Mouse (Mus musculus): ENCODE data around the gene Apba3. TPM values are rescaled to one million over a fixed set of nuclear protein-coding genes. Genes with fewer than 3 reads are reported as not detected.

Apba3 gene
- polyA plus RNA-seq, 1 experiment from 2014 or later = 83.1 TPM

DNA sequence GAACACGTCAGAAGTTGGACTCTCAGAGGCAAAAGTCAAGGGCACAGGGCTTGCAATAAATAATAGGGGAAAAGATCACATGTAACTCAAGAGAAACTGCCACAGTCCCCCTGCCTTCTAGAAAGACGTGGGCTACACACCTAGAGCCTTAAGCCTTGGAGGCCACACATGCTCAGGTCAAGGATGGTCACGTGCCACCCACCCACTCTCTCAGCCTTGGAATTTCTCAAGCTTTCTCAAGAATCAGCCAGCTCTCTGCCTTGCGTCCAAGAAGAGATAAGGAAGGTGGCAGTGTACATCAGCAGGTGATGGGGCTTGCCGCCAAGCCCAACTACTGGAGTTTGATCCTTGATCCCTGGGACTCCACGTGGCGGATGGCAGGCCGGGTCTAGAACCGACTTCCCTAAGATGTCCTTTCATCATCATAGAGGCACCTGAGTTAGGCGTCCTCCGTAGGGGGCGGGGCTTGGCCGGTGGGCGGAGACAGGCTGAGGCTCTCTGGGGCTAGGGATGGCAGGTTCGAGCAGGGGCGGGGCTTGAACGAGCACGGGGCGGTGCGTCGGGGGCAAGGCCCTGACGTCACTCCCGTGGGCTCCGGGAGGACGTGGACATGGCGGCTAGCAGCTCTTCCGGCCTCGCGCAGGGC is 34.1 kb upstream of the Apba3 start, which contains the start of gene Zfr2:
Gene Zfr2 (plus strand): TSS at position 576 of the 646 bp plus-strand sequence.
- H3K27ac ChIP-seq (ENCODE audit: low read length) = peak within 1 kb of the TSS; percentile 77
- WGBS = 7% methylated on average over 29 of the region's 29 CpGs
- peaks cover 15% of the 10 kb centered on the region for H3K27me3 ChIP-seq (replicated peaks; ENCODE audit: control insufficient read depth, insufficient read depth, low read length)
- peaks cover 24% of the 10 kb centered on the region for H3K4me1 ChIP-seq (ENCODE audit: control insufficient read depth, insufficient read depth, low read length)
- H3K36me3 ChIP-seq (ENCODE audit: control insufficient read depth, insufficient read depth, low read length) = no peaks in the 10 kb centered on the region
- H3K9ac ChIP-seq (ENCODE audit: low read depth, low read length) = peak within 1 kb of the TSS; percentile 86
- peak within 1 kb of the TSS; percentile 78 for H3K4me3 ChIP-seq (ENCODE audit: low read length)
- peak; percentile 90 for ATAC-seq
- H3K4me2 ChIP-seq (ENCODE audit: low read depth, low read length) = peak within 1 kb of the TSS; percentile 79
- no peaks in the 10 kb centered on the region for H3K9me3 ChIP-seq (ENCODE audit: control insufficient read depth, low read length)

GRCm38 (mm10) chr10:81233226-81233585 is 33.6 kb upstream of the Apba3 start:
- Histone ChIP-seq H3K27ac (ENCODE audit: low read length) (peak overlapping the region; percentile 77), H3K9ac (ENCODE audit: low read depth, low read length) (peak overlapping the region; percentile 86), H3K27me3 (replicated peaks; ENCODE audit: control insufficient read depth, insufficient read depth, low read length) (peaks cover 15% of the 10 kb centered on the region), H3K4me1 (ENCODE audit: control insufficient read depth, insufficient read depth, low read length) (peaks cover 24% of the 10 kb centered on the region), H3K4me2 (ENCODE audit: low read depth, low read length) (peak overlapping the region; percentile 79), H3K4me3 (ENCODE audit: low read length) (peak overlapping the region; percentile 78), H3K9me3 (ENCODE audit: control insufficient read depth, low read length) (no peaks in the 10 kb centered on the region), H3K36me3 (ENCODE audit: control insufficient read depth, insufficient read depth, low read length) (no peaks in the 10 kb centered on the region)
- ATAC-seq = peak; percentile 72; the same call in 1 of the 2 replicates
- WGBS = under 1% methylated on average over 28 of the region's 28 CpGs

- peak overlapping the region; percentile 77 for H3K27ac ChIP-seq (ENCODE audit: low read length)
- peak overlapping the region; percentile 79; the same call in 1 of the 2 replicates for H3K4me2 ChIP-seq (ENCODE audit: low read depth, low read length)
- H3K9ac ChIP-seq (ENCODE audit: low read depth, low read length) = peak overlapping the region; percentile 86
- H3K27me3 ChIP-seq (replicated peaks; ENCODE audit: control insufficient read depth, insufficient read depth, low read length) = peaks cover 20% of the 10 kb centered on the region
- no peaks in the 10 kb centered on the region for H3K9me3 ChIP-seq (ENCODE audit: control insufficient read depth, low read length)
- ATAC-seq = no peak
- 77% methylated on average over 6 of the region's 6 CpGs for WGBS
- H3K4me1 ChIP-seq (ENCODE audit: control insufficient read depth, insufficient read depth, low read length) = peaks cover 24% of the 10 kb centered on the region
- H3K4me3 ChIP-seq (ENCODE audit: low read length) = peak overlapping the region; percentile 78; the same call in 1 of the 2 replicates
- H3K36me3 ChIP-seq (ENCODE audit: control insufficient read depth, insufficient read depth, low read length) = no peaks in the 10 kb centered on the region
Observed at GRCm38 (mm10) chr10:81234206-81234605, 32.6 kb upstream of the Apba3 start.

- H3K4me3 ChIP-seq (ENCODE audit: low read length) = no peak overlapping the region
- WGBS = 86% methylated on average over 12 of the region's 12 CpGs
- no peak for ATAC-seq
Observed at GRCm38 (mm10) chr10:81236471-81237268, 30.1 kb upstream of the Apba3 start.

GRCm38 (mm10) chr10:81238618-81239017 is 28.1 kb upstream of the Apba3 start:
- 84% methylated on average over 2 of the region's 2 CpGs for WGBS
- Histone ChIP-seq H3K4me3 (ENCODE audit: low read length) (no peak overlapping the region), H3K27ac (ENCODE audit: low read length) (no peak overlapping the region), H3K4me1 (ENCODE audit: control insufficient read depth, insufficient read depth, low read length) (peaks cover 7% of the 10 kb centered on the region; the same call in 1 of the 2 replicates), H3K4me2 (ENCODE audit: low read depth, low read length) (no peak overlapping the region), H3K9ac (ENCODE audit: low read depth, low read length) (no peak overlapping the region), H3K27me3 (replicated peaks; ENCODE audit: control insufficient read depth, insufficient read depth, low read length) (peaks cover 19% of the 10 kb centered on the region), H3K9me3 (ENCODE audit: control insufficient read depth, low read length) (no peaks in the 10 kb centered on the region), H3K36me3 (ENCODE audit: control insufficient read depth, insufficient read depth, low read length) (no peaks in the 10 kb centered on the region)
- ATAC-seq = no peak

More at GRCm38 (mm10) chr10:81236471-81237268, 30.1 kb upstream of the Apba3 start:
- no peak overlapping the region for H3K27ac ChIP-seq (ENCODE audit: low read length)
- peaks cover 18% of the 10 kb centered on the region for H3K27me3 ChIP-seq (replicated peaks; ENCODE audit: control insufficient read depth, insufficient read depth, low read length)
- no peak overlapping the region for H3K9ac ChIP-seq (ENCODE audit: low read depth, low read length)
- no peak overlapping the region for H3K4me2 ChIP-seq (ENCODE audit: low read depth, low read length)
- no peaks in the 10 kb centered on the region for H3K9me3 ChIP-seq (ENCODE audit: control insufficient read depth, low read length)
- H3K4me1 ChIP-seq (ENCODE audit: control insufficient read depth, insufficient read depth, low read length) = peaks cover 17% of the 10 kb centered on the region
- no peaks in the 10 kb centered on the region for H3K36me3 ChIP-seq (ENCODE audit: control insufficient read depth, insufficient read depth, low read length)

DNA sequence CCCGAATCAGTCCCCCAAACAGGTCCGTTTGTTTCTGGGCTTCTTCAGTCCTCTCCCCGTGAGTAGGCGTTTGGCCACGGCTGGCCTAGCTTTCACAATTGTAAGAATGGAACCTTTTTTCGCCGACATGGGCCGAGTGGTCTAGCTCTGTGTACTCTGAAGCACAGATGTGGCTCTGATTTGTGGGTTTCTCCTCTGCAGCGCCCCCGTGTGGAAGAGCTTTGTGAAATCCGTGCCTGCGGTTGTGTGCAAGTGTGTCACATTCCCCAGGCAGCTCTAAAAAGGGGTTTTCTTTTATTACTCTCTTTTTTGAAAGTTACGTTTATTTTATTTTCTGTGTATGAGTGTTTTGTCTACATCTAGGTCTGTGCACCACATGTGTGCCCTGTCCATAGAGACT is 25.9 kb upstream of the Apba3 start:
- H3K27me3 ChIP-seq (replicated peaks; ENCODE audit: control insufficient read depth, insufficient read depth, low read length) = peaks cover 19% of the 10 kb centered on the region
- no peaks in the 10 kb centered on the region for H3K36me3 ChIP-seq (ENCODE audit: control insufficient read depth, insufficient read depth, low read length)
- H3K27ac ChIP-seq (ENCODE audit: low read length) = no peak overlapping the region
- H3K4me3 ChIP-seq (ENCODE audit: low read length) = no peak overlapping the region
- ATAC-seq = no peak
- 28% methylated on average over 13 of the region's 13 CpGs for WGBS
- H3K9me3 ChIP-seq (ENCODE audit: control insufficient read depth, low read length) = no peaks in the 10 kb centered on the region
- H3K4me1 ChIP-seq (ENCODE audit: control insufficient read depth, insufficient read depth, low read length) = no peaks in the 10 kb centered on the region
- H3K4me2 ChIP-seq (ENCODE audit: low read depth, low read length) = no peak overlapping the region
- no peak overlapping the region for H3K9ac ChIP-seq (ENCODE audit: low read depth, low read length)

DNA sequence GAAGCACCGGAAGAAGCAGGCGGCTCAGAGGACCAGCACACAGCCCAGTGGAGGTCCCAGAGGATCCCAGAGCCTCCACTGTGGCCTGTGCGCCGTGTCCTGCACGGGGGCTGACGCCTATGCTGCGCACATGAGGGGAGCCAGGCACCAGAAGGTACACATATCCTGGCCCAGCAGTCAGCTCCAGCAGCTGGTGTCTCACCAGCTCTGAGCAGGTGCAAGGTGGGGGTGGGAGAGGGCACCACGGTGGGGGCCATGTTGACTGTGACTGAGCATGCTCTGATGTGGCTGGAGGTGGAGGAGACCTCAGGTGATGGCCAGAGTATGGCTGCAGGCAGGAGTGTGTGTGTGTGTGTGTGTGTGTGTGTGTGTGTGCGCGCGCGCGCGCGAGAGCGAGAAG is 24.7 kb upstream of the Apba3 start:
- no peak for ATAC-seq
- Histone ChIP-seq H3K4me1 (ENCODE audit: control insufficient read depth, insufficient read depth, low read length) (no peaks in the 10 kb centered on the region), H3K4me2 (ENCODE audit: low read depth, low read length) (no peak overlapping the region), H3K27ac (ENCODE audit: low read length) (no peak overlapping the region), H3K9ac (ENCODE audit: low read depth, low read length) (no peak overlapping the region), H3K36me3 (ENCODE audit: control insufficient read depth, insufficient read depth, low read length) (no peaks in the 10 kb centered on the region), H3K4me3 (ENCODE audit: low read length) (no peak overlapping the region), H3K27me3 (replicated peaks; ENCODE audit: control insufficient read depth, insufficient read depth, low read length) (peaks cover 19% of the 10 kb centered on the region), H3K9me3 (ENCODE audit: control insufficient read depth, low read length) (no peaks in the 10 kb centered on the region)
- WGBS = 90% methylated on average over 16 of the region's 16 CpGs

DNA sequence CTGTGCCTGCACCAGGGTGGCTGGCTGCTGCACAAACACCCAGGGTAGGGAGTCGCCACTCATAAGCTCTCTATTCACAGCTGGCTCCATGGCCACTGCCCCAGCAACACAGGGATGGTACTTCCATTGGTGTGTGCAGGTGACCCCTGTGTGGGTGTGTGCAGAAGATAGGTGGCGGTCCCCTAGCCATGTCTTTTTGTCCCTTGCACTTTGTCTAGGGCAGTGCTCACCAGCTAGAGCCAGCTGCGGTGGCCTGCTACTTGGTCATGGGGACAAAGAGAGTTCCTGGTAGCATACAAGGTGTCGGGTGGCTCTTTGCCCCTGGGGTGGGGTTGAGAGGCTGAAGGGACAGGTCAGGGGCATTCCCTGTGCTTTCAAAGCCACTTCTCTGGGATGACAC is 22.6 kb upstream of the Apba3 start:
- Histone ChIP-seq H3K4me1 (ENCODE audit: control insufficient read depth, insufficient read depth, low read length) (no peaks in the 10 kb centered on the region), H3K27me3 (replicated peaks; ENCODE audit: control insufficient read depth, insufficient read depth, low read length) (peaks cover 14% of the 10 kb centered on the region), H3K4me3 (ENCODE audit: low read length) (no peak overlapping the region), H3K27ac (ENCODE audit: low read length) (no peak overlapping the region), H3K9me3 (ENCODE audit: control insufficient read depth, low read length) (no peaks in the 10 kb centered on the region), H3K4me2 (ENCODE audit: low read depth, low read length) (no peak overlapping the region), H3K9ac (ENCODE audit: low read depth, low read length) (no peak overlapping the region), H3K36me3 (ENCODE audit: control insufficient read depth, insufficient read depth, low read length) (no peaks in the 10 kb centered on the region)
- WGBS = 69% methylated on average over 4 of the region's 4 CpGs
- no peak; the same call in 1 of the 2 replicates for ATAC-seq

DNA sequence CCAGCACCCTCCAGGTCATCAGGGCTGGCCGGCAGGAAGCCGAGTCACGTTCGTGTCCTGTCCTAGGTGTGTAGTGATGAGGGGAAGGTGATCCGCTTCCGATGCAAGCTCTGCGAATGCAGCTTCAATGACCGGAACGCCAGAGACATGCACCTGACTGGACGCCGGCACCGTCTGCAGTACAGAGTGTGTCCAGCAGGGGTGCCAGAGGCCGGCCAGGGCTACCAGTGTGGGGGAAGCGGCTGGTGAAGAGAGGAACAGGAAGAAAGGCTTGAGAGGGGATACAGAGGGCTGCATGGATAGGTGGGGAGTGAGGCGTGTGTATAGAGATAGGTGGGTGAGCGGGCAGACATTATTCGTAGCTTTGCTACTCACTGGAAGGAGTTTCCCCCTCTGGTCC is 22.2 kb upstream of the Apba3 start:
- H3K27me3 ChIP-seq (replicated peaks; ENCODE audit: control insufficient read depth, insufficient read depth, low read length) = peaks cover 11% of the 10 kb centered on the region
- 11% methylated on average over 17 of the region's 17 CpGs for WGBS
- no peaks in the 10 kb centered on the region for H3K9me3 ChIP-seq (ENCODE audit: control insufficient read depth, low read length)
- ATAC-seq = peak; percentile 69
- H3K4me1 ChIP-seq (ENCODE audit: control insufficient read depth, insufficient read depth, low read length) = no peaks in the 10 kb centered on the region
- H3K4me2 ChIP-seq (ENCODE audit: low read depth, low read length) = no peak overlapping the region
- no peaks in the 10 kb centered on the region for H3K36me3 ChIP-seq (ENCODE audit: control insufficient read depth, insufficient read depth, low read length)
- H3K4me3 ChIP-seq (ENCODE audit: low read length) = no peak overlapping the region
- H3K9ac ChIP-seq (ENCODE audit: low read depth, low read length) = no peak overlapping the region
- no peak overlapping the region for H3K27ac ChIP-seq (ENCODE audit: low read length)

Measured in intestine, embryonic 16.5 days (tissue).